Mouse (Mus musculus) myocyte (in vitro differentiated cells): ENCODE measurements at regions not wholly inside any gene's neighbourhood (a gene's known extent, or its start where the extent isn't known, plus 50 kb on each side); places are given as distances from the start of the nearest gene placed in this dataset.

Source experiments
- E2F4 ChIP-seq: IDR thresholded peaks from one replicate; pipeline ENCODE4 v1.6.1; 2011; ENCODE audit warnings: mild to moderate bottlenecking, control low read depth, moderate library complexity; ENCODE audit not compliant: insufficient read depth
- MYOG ChIP-seq, 3 experiments: IDR thresholded peaks; one replicate each; pipeline ENCODE4 v1.6.1; 2011; ENCODE audit warnings: control low read depth in 2 of 3, low read depth in 2 of 3, mild to moderate bottlenecking in 2 of 3; ENCODE audit not compliant: insufficient read length in 2 of 3, control insufficient read depth in 1 of 3, insufficient read depth in 1 of 3
- POLR2A ChIP-seq: IDR thresholded peaks from one replicate; pipeline ENCODE4 v1.6.1; 2011; ENCODE audit warnings: low read depth, mild to moderate bottlenecking, control low read depth, moderate library complexity; ENCODE audit not compliant: insufficient read length
- POLR2AphosphoS2 ChIP-seq: IDR thresholded peaks from one replicate; pipeline ENCODE4 v1.6.1; 2011; ENCODE audit warnings: low read depth, control low read depth; ENCODE audit not compliant: insufficient read length
- SRF ChIP-seq: IDR thresholded peaks from one replicate; pipeline ENCODE4 v1.6.1; 2011; ENCODE audit warnings: low read depth; ENCODE audit not compliant: control insufficient read depth, insufficient read length
- TCF12 ChIP-seq: IDR thresholded peaks from one replicate; pipeline ENCODE4 v1.6.1; 2011; ENCODE audit warnings: mild to moderate bottlenecking, control low read depth; ENCODE audit not compliant: poor library complexity, insufficient read depth, severe bottlenecking
- USF1 ChIP-seq: IDR thresholded peaks from one replicate; pipeline ENCODE4 v1.6.1; 2011; ENCODE audit warnings: low read depth, mild to moderate bottlenecking, control low read depth, moderate library complexity

DNA sequence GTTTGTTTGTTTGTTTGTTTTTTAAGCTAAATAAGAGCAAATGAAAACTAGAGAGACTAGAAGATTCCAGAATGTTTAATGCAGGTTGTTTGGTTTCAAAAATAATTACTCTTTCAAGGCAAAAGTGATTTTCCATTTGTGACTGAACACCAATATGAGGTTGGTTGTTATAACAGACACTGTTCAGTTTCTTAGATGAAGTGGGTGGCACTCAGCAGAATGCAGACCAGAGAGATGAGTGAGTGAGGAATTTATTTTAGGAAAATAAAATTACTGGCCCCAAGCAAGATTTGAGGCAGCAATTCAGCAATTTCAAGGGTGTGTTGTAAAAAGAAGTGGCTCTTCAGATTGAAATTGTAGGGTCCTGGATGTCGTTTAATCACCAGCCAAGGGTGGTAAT is 171.4 kb upstream of the B430305J03Rik start:
- no peak for TF ChIP-seq POLR2AphosphoS2
- no peak for TF ChIP-seq POLR2A
- no peak for TF ChIP-seq USF1
- TF ChIP-seq E2F4, result no peak
- TF ChIP-seq SRF, result no peak
- TF ChIP-seq TCF12, result no peak
- no peak for TF ChIP-seq MYOG (IDR thresholded peaks at IDR 0.05; ENCODE audit: control insufficient read depth in 1 of 3, insufficient read depth in 1 of 3, insufficient read length in 2 of 3, low read depth in 2 of 3)
